Mouse (Mus musculus) lung, postnatal 10 days (tissue): ENCODE results near the gene Rnf5.

Experiments
- DNase-seq: peaks from one replicate; pipeline ENCODE4 v3.0.0; 2021

Gene Rnf5

GRCm38 (mm10) chr17:34631647-34632046 is 28.2 kb upstream of the Rnf5 start:
- DNase-seq, result no peak

GRCm38 (mm10) chr17:34630761-34631301 is 27.3 kb upstream of the Rnf5 start:
- no peak for DNase-seq

- no peak for DNase-seq
These were observed 26.5 kb upstream of the Rnf5 start for GRCm38 (mm10) chr17:34629796-34630603.

GRCm38 (mm10) chr17:34629221-34629751 is 25.8 kb upstream of the Rnf5 start, which contains the start of gene Prrt1:
Prrt1 (plus strand) TSS chr17:34629533.
- DNase-seq, result no peak

- DNase-seq, result no peak
These were observed 25.1 kb upstream of the Rnf5 start for GRCm38 (mm10) chr17:34628644-34628967.

GRCm38 (mm10) chr17:34627943-34628643 is 24.6 kb upstream of the Rnf5 start, which contains the start of gene Ppt2:
Ppt2 (minus strand) TSS chr17:34628510.
- peak; percentile 32 for DNase-seq

GRCm38 (mm10) chr17:34627093-34627942 is 23.8 kb upstream of the Rnf5 start:
- peak; percentile 94 for DNase-seq

GRCm38 (mm10) chr17:34626773-34627092 is 23.2 kb upstream of the Rnf5 start:
- peak; percentile 62 for DNase-seq

- DNase-seq, result no peak
These were observed 22.7 kb upstream of the Rnf5 start for GRCm38 (mm10) chr17:34626062-34626772.

GRCm38 (mm10) chr17:34624981-34625380 is 21.5 kb upstream of the Rnf5 start:
- no peak for DNase-seq

GRCm38 (mm10) chr17:34623161-34623560 is 19.7 kb upstream of the Rnf5 start:
- DNase-seq, result no peak

- DNase-seq, result no peak
These were observed 17.5 kb upstream of the Rnf5 start for GRCm38 (mm10) chr17:34621006-34621405.

- DNase-seq, result peak; percentile 86
These were observed 15.5 kb upstream of the Rnf5 start for GRCm38 (mm10) chr17:34618999-34619398.

- DNase-seq, result no peak
These were observed 12.4 kb upstream of the Rnf5 start, which contains the start of gene Egfl8 for GRCm38 (mm10) chr17:34615871-34616270. Egfl8 (minus strand) TSS chr17:34615971.

GRCm38 (mm10) chr17:34613830-34614229 is 10.3 kb upstream of the Rnf5 start:
- no peak for DNase-seq

- DNase-seq, result no peak
These were observed 9.7 kb upstream of the Rnf5 start for GRCm38 (mm10) chr17:34613054-34613645.

GRCm38 (mm10) chr17:34611050-34611449 is 7.6 kb upstream of the Rnf5 start:
- DNase-seq, result no peak

GRCm38 (mm10) chr17:34607997-34608396 is 4.5 kb upstream of the Rnf5 start:
- DNase-seq, result no peak

- peak; percentile 54 for DNase-seq
These were observed 2.9 kb upstream of the Rnf5 start for GRCm38 (mm10) chr17:34606186-34607039.

GRCm38 (mm10) chr17:34605609-34606008 is 2.1 kb upstream of the Rnf5 start:
- peak; percentile 98 for DNase-seq
